Mouse (Mus musculus): ENCODE results near the gene Pdpr. TPM values are rescaled to one million over a fixed set of nuclear protein-coding genes. Genes with fewer than 3 reads are reported as not detected.
"Not testable (repeated sequence)": the region's sequence is repeated elsewhere in the genome, so short reads cannot be mapped to it uniquely, and the experiment has no call there.

Gene Pdpr
- total RNA-seq, 2 experiments from 2014 or later: 30.9 to 34.7 TPM

- not testable (repeated sequence) for DNase-seq (ENCODE audit: low spot score in 2 of 2)
Measured at GRCm38 (mm10) chr8:111083936-111084335, 10.5 kb upstream of the Pdpr start.

DNA sequence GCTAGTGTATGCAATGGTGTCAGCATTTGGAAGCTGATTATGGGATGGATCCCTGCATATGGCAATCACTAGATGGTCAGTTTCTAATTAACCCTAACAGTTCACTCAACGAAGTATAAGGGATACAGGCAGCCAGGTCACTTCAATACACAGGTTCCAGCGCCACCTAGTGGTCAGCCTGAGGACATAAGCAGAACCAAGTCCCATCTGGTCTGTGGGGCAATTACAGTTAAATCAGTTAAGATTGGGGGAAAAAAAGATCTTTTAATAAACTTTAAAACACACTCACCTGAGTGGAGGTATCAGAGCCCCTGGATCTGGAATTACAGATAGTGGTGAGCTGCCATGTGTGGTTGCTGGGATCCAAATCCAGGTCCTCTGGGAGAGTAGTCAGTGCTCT lies 4.3 kb upstream of the Pdpr start:
- peak; percentile 83 to 86 for DNase-seq (ENCODE audit: low spot score in 2 of 2)

DNA sequence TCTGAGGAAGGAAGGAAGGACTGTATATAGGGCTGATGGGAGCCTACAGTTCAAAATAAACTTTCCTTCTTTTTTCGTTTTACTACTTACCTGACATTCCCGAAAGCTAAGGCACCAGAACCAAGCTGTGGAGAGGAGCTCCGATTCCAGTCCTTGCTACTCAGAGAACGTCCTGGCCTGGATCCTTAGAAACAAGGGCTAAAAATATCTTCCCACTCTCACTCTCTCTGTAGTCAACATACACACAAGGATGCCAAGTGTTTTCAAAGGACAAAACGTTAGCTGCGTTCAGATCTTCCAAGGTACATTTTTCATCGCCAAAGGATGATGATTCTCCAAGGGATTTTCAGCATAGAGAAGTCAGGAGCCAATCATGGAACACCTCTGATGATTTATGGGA lies 2.7 kb upstream of the Pdpr start:
- no peak for DNase-seq (ENCODE audit: low spot score in 2 of 2)

DNA sequence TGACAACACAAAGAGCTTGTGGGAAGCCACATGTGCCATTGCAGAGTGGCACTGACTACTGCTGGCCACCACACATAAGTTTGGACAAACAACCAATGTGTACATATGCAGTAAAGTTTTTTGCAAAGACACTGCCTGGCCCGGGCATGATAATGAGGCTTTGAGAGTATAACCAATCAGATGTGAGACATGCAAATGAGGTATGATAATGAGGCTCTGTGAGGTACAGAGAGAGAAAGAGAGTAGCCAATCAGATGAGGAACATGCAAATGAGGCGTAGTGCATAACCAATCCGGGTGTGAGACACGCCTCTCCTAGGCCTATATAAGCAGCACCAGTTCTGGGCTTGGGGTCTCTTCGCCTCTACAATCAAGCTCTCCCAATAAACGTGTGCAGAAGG lies 2.1 kb upstream of the Pdpr start, which contains the start of gene Clec18a:
TSS of gene Clec18a (minus strand) at position 101 of the 400 bp plus-strand sequence.
- not testable (repeated sequence) for DNase-seq (ENCODE audit: low spot score in 2 of 2)

GRCm38 (mm10) chr8:111094719-111095302 lies 381 bp downstream of the Pdpr start:
- DNase-seq (ENCODE audit: low spot score in 2 of 2): peak in 1 of 2 experiments; percentile 18

GRCm38 (mm10) chr8:111114891-111115290 lies 20.5 kb downstream of the Pdpr start:
- DNase-seq (ENCODE audit: low spot score in 2 of 2): no peak

- peak in 1 of 2 experiments; percentile 28 for DNase-seq (ENCODE audit: low spot score in 2 of 2)
Measured at GRCm38 (mm10) chr8:111119481-111119880, 25.1 kb downstream of the Pdpr start.

GRCm38 (mm10) chr8:111130756-111131155 lies 36.3 kb downstream of the Pdpr start:
- no peak for DNase-seq (ENCODE audit: low spot score in 2 of 2)

DNA sequence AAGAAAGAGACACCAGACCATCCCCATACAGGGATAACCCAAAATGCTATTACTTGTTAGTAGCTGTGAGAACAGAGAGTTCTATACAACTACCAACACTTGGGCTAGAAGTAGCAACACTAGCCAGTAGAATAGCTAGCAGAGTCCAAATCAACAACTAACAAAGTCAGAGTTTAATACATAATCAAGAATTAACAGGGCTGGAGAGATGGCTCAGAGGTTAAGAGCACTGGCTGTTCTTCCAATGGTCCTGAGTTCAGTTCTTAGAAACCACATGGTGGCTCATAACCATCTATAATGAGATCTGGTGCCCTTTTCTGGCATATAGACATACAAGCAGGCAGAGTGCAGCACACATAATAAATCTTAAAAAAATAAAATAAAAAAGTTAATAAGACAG lies 48.1 kb downstream of the Pdpr start:
- DNase-seq (ENCODE audit: low spot score in 2 of 2): no peak

- not testable (repeated sequence) for DNase-seq (ENCODE audit: low spot score in 2 of 2)
Measured at GRCm38 (mm10) chr8:111144901-111145459, 50.5 kb downstream of the Pdpr start.

- peak; percentile 91 to 94 for DNase-seq (ENCODE audit: low spot score in 2 of 2)
Measured at GRCm38 (mm10) chr8:111145460-111146012, 51.1 kb downstream of the Pdpr start.

GRCm38 (mm10) chr8:111155721-111156436 lies 61.4 kb downstream of the Pdpr start:
- no peak for DNase-seq (ENCODE audit: low spot score in 2 of 2)

DNA sequence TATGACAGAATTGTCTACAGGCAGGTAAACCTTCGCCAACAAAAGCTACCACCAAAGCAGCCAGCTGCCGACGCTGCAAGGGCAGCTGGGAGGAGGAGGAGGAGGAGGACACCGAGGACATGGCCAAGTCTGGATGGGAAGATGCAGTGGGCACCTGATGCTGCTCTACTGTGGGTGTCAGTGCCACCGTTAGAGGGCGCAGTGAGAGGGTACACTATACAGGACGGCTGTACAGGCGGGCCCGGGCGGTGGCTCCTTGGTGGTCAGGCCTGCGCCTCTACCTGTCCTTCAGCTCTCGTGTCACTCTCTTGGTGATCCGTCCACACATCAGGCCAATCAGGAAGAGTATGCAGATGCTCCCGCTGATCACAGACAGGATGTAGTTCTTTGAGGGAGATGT lies 63.2 kb downstream of the Pdpr start:
- peak; percentile 63 to 67 for DNase-seq (ENCODE audit: low spot score in 2 of 2)

DNA sequence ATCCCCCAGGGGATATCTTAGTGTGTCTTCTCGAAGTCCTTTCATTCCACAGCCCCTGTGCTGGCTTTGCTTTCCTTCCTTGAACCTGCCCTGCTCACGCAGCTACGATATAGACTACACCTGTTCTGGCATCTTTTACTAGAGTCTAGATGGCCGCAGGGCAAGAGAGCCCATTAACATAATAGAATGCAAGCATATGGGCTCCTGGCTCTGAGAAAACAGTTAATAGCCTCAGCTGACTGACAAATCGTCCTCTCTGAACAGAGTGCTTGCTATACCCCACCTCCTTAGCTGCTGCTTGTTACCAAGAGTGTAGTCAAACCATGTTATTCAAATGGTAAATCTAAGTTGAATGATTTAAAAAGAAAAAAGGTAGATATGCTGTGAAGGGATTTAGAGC lies 77.2 kb downstream of the Pdpr start:
- no peak for DNase-seq (ENCODE audit: low spot score in 2 of 2)

- peak; percentile 34 to 59 for DNase-seq (ENCODE audit: low spot score in 2 of 2)
Measured at GRCm38 (mm10) chr8:111185472-111185947, 91.1 kb downstream of the Pdpr start.

Other genes with a start within 250 kb of the Pdpr start
- 10 to 100 TPM; 49.4 to 52.1 TPM for gene Cog4, start 248.0 kb upstream of the Pdpr start, total RNA-seq (2021)
- 10 to 100 TPM; 59.8 to 63.9 TPM for gene Sf3b3, start 247.8 kb upstream of the Pdpr start, total RNA-seq (2021)
- 10 to 100 TPM; 15.2 to 16.4 TPM for gene Fuk, start 192.1 kb upstream of the Pdpr start, total RNA-seq (2021)
- gene St3gal2, start 174.7 kb upstream of the Pdpr start, total RNA-seq (2021): 10 to 100 TPM; 84.2 to 88.2 TPM
- gene Ddx19a, start 96.8 kb upstream of the Pdpr start, total RNA-seq (2021): 10 to 100 TPM; 36.8 to 41.6 TPM
- gene Ddx19b, start 62.9 kb upstream of the Pdpr start, total RNA-seq (2021): 10 to 100 TPM; 23.0 to 25.3 TPM
- gene Aars, start 61.5 kb upstream of the Pdpr start, total RNA-seq (2021): 100 to 1,000 TPM in 1 of 2 experiments, 10 to 100 TPM in 1; 93.0 to 100 TPM
- gene Exosc6, start 38.3 kb upstream of the Pdpr start, total RNA-seq (2021): not detected
- 1 to 10 TPM in 1 of 2 experiments, under 1 TPM in 1; 0.59 to 1.1 TPM for gene Clec18a, start 2.2 kb upstream of the Pdpr start, total RNA-seq (2021)
- 100 to 1,000 TPM; 118 to 119 TPM for gene Glg1, start 164.6 kb downstream of the Pdpr start, total RNA-seq (2021)
- gene Rfwd3, start 205.6 kb downstream of the Pdpr start, total RNA-seq (2021): 10 to 100 TPM; 18.1 TPM
- gene Mlkl, start 243.5 kb downstream of the Pdpr start, total RNA-seq (2021): under 1 TPM; 0.58 to 0.87 TPM

Measured in layer of hippocampus, postnatal 10 days (tissue).